Mouse (Mus musculus) thymus, adult 2 months (tissue): Measurements from ENCODE around the gene Fam131c.

Source experiments
- CTCF ChIP-seq: fragments of 200-500 bp; IDR thresholded peaks from 2 replicates; pipeline ENCODE4 v1.5.1; 2012; ENCODE audit warnings: mild to moderate bottlenecking, control low read depth, low read length, moderate library complexity, borderline replicate concordance; ENCODE audit not compliant: control insufficient read depth, poor library complexity, insufficient read depth; ENCODE audit errors: extremely low read depth
- POLR2A ChIP-seq: fragments of 200-500 bp; IDR thresholded peaks from 2 replicates; pipeline ENCODE4 v1.6.1; 2012; ENCODE audit warnings: mild to moderate bottlenecking, low read length, control low read depth, moderate library complexity; ENCODE audit not compliant: control insufficient read depth, poor library complexity, insufficient read depth; ENCODE audit errors: extremely low read depth

GRCm38 (mm10) chr4:141327075-141327474 lies 40.9 kb upstream of the Fam131c start:
- no peak for TF ChIP-seq CTCF
- TF ChIP-seq POLR2A: no peak
